Mouse (Mus musculus): Measurements from ENCODE around the gene Atp13a2. TPM values are rescaled to one million over a fixed set of nuclear protein-coding genes. Genes with fewer than 3 reads are reported as not detected.

The Atp13a2 gene
- polyA plus RNA-seq, 1 experiment from 2014 or later = 36.0 TPM

DNA sequence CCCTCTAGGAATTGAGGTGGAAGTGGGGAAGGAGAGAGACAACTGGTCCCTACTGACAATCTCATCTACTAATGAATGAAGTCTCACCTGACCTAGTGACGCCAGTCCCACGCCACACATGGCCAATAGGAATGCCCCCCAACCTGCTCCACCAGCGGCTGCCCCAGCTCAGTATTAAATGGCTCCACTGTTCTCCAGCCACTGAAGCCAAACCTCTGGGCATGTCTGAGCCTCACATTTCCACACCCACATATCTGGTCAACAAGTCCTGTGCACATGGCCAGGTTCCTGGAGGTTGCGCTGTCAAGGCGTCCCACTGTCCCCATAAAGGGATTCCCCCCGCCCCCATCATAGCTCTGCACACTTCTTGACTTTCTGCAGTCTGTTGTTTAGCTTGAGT, 2.1 kb upstream of the Atp13a2 start:
- peaks cover 33% of the 10 kb centered on the region for H3K4me1 ChIP-seq
- H3K4me3 ChIP-seq = no peak overlapping the region
- no peak for ATAC-seq (ENCODE audit: borderline replicate concordance, extremely low read depth, low FRiP score, low TSS enrichment)
- H3K9ac ChIP-seq = no peak overlapping the region
- 71% methylated on average over 6 of the region's 6 CpGs for WGBS
- H3K27me3 ChIP-seq = no peaks in the 10 kb centered on the region
- H3K27ac ChIP-seq = no peak overlapping the region
- no peaks in the 10 kb centered on the region for H3K9me3 ChIP-seq
- peaks cover under 1% of the 10 kb centered on the region; the same call in 1 of the 2 replicates for H3K36me3 ChIP-seq
- H3K4me2 ChIP-seq = no peak overlapping the region

DNA sequence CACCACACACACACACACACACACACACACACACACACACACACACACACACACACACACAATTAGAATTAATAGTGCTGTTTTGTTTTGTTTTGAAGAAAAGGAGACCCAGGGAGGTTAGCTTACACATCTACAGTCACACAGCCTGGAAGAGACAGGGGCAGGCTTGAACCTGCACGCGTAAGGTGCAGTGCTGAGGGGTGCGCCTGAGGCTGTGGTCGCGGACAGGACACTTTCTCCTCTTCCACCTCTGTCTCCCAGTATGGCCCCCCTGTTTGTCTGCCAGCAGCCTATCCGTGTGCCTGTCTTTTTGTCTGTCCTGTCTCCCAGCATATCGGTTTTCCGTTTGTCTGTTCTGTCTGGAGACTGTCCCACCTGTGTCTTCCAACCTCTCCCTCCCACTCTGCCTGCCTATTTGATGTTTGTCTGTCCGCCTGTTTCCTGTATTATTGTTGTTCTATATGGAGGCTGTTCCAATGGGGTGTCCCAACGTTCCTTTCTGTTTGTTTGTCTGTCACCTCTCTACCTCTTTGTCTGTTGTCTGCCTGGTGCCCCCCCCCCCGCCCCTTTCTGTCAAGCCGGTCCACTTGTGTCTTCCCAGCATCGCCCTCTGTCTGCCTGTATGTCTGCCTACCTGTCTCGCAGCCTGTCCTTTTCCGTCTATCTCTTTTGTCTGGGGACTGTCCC, 506 bp upstream of the Atp13a2 start:
- no peaks in the 10 kb centered on the region for H3K9me3 ChIP-seq
- WGBS = 26% methylated on average over 15 of the region's 15 CpGs
- H3K9ac ChIP-seq = peak overlapping the region; percentile 83
- H3K36me3 ChIP-seq = no peaks in the 10 kb centered on the region
- H3K4me3 ChIP-seq = peak overlapping the region; percentile 84
- peak overlapping the region; percentile 83 for H3K4me2 ChIP-seq
- no peaks in the 10 kb centered on the region for H3K27me3 ChIP-seq
- H3K4me1 ChIP-seq = peaks cover 33% of the 10 kb centered on the region
- H3K27ac ChIP-seq = no peak overlapping the region
- ATAC-seq (ENCODE audit: borderline replicate concordance, extremely low read depth, low FRiP score, low TSS enrichment) = no peak

- 22% methylated on average over 7 of the region's 7 CpGs for WGBS
- Histone ChIP-seq H3K4me3 (peak overlapping the region; percentile 84), H3K4me2 (peak overlapping the region; percentile 83)
Measured at GRCm38 (mm10) chr4:140987476-140987875, 803 bp downstream of the Atp13a2 start.

DNA sequence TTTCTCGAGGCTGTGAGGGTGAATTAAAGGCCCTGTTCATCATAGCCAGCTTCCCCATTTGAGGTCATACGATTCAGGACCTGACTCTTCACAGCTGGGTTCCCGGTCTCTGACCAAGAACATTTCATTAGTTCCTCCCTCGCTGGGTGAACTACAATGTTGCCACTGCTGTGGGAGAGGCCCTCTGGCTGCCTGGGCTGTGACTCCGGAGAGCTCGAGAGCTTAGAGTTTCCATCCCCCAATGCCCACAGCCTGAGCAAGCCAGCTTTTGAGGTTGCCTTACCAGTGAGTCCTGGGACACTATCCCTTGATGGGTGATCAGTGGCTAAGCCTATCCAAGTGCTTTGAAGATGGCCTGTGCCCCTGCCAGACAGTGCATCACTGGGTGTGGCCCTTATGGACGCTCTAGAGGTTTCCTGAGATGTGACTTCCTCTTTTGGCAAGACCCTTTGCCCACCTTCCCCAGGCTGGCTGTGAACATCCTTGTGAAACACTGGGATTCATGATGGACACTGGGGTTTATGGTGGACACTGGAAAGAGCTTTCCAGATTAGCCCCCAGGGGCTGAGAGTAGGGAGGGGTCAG, 2.1 kb downstream of the Atp13a2 start:
- H3K27ac ChIP-seq = no peak overlapping the region
- H3K4me1 ChIP-seq = peaks cover 23% of the 10 kb centered on the region
- H3K27me3 ChIP-seq = no peaks in the 10 kb centered on the region
- H3K9ac ChIP-seq = no peak overlapping the region
- WGBS = 68% methylated on average over 7 of the region's 7 CpGs
- no peak overlapping the region for H3K4me3 ChIP-seq
- H3K36me3 ChIP-seq = peaks cover 5% of the 10 kb centered on the region; the same call in 1 of the 2 replicates
- ATAC-seq (ENCODE audit: borderline replicate concordance, extremely low read depth, low FRiP score, low TSS enrichment) = no peak
- no peaks in the 10 kb centered on the region for H3K9me3 ChIP-seq
- H3K4me2 ChIP-seq = peak overlapping the region; percentile 83; the same call in 1 of the 2 replicates

More at GRCm38 (mm10) chr4:140987476-140987875, 803 bp downstream of the Atp13a2 start:
- H3K4me1 ChIP-seq = peaks cover 33% of the 10 kb centered on the region
- H3K9me3 ChIP-seq = no peaks in the 10 kb centered on the region
- peak overlapping the region; percentile 83 for H3K9ac ChIP-seq
- no peak overlapping the region for H3K27ac ChIP-seq
- ATAC-seq (ENCODE audit: borderline replicate concordance, extremely low read depth, low FRiP score, low TSS enrichment) = peak; percentile 2; the same call in 1 of the 2 replicates
- H3K36me3 ChIP-seq = no peaks in the 10 kb centered on the region
- no peaks in the 10 kb centered on the region for H3K27me3 ChIP-seq

- Histone ChIP-seq H3K27me3 (no peaks in the 10 kb centered on the region), H3K36me3 (peaks cover 10% of the 10 kb centered on the region), H3K4me3 (no peak overlapping the region), H3K9me3 (no peaks in the 10 kb centered on the region), H3K4me2 (no peak overlapping the region), H3K4me1 (peaks cover 19% of the 10 kb centered on the region), H3K9ac (no peak overlapping the region), H3K27ac (no peak overlapping the region)
- ATAC-seq (ENCODE audit: borderline replicate concordance, extremely low read depth, low FRiP score, low TSS enrichment) = no peak
- 91% methylated on average over 14 of the region's 14 CpGs for WGBS
Measured at GRCm38 (mm10) chr4:140989447-140989846, 2.8 kb downstream of the Atp13a2 start.

DNA sequence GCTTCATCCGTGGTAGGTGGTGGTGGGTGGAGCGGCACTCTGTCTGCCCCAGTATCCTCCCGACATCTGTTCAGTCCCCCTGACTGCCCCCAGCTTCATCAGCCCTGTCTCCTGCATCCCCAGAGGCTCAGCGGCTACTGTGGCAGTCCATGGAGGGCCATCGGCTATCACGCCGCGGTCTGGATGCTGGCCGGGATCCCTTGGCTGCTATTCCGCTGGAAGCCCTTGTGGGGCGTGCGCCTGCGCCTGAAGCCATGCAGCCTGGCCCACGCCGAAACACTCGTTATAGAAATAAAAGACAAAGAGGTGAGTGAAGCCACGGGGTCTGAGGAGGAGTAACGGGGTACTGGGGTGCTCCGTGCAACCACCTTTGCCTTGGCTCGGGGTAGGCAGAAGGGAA, 5.5 kb downstream of the Atp13a2 start:
- no peak for ATAC-seq (ENCODE audit: borderline replicate concordance, extremely low read depth, low FRiP score, low TSS enrichment)
- Histone ChIP-seq H3K27me3 (no peaks in the 10 kb centered on the region), H3K27ac (no peak overlapping the region), H3K4me1 (peaks cover 11% of the 10 kb centered on the region), H3K4me3 (no peak overlapping the region), H3K36me3 (peaks cover 35% of the 10 kb centered on the region), H3K9me3 (no peaks in the 10 kb centered on the region), H3K4me2 (no peak overlapping the region), H3K9ac (no peak overlapping the region)
- WGBS = 89% methylated on average over 20 of the region's 20 CpGs

DNA sequence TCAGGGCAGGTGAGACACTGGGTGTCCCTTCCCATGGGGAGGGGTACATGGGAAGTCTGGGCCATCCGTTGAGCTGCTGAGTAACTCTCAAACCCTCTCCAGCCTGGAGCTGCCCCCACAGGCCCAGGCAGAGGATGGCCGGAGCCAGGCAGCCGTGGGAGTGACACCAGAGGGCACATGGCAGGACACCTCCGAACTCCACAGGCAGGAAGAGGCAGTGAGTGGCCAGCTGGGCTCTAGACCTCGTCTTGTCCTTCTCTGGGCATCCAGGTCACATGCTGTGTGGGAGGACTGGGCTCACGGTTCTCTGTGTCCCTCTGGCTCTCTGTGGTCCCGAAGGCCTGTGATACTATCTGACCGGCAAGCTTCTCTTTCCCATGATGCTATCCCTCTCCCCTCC, 7.2 kb downstream of the Atp13a2 start:
- Histone ChIP-seq H3K4me2 (no peak overlapping the region), H3K9me3 (no peaks in the 10 kb centered on the region), H3K27ac (no peak overlapping the region), H3K4me1 (0 out of 2 replicates have a peak, but pooled peaks cover 2% of the 10 kb centered on the region), H3K9ac (no peak overlapping the region), H3K4me3 (no peak overlapping the region), H3K27me3 (no peaks in the 10 kb centered on the region), H3K36me3 (peaks cover 48% of the 10 kb centered on the region)
- 77% methylated on average over 8 of the region's 8 CpGs for WGBS
- no peak for ATAC-seq (ENCODE audit: borderline replicate concordance, extremely low read depth, low FRiP score, low TSS enrichment)

- Histone ChIP-seq H3K4me1 (no peaks in the 10 kb centered on the region), H3K27ac (no peak overlapping the region), H3K9ac (no peak overlapping the region), H3K36me3 (peaks cover 59% of the 10 kb centered on the region), H3K9me3 (no peaks in the 10 kb centered on the region), H3K4me2 (no peak overlapping the region), H3K27me3 (no peaks in the 10 kb centered on the region), H3K4me3 (no peak overlapping the region)
- 88% methylated on average over 8 of the region's 8 CpGs for WGBS
- ATAC-seq (ENCODE audit: borderline replicate concordance, extremely low read depth, low FRiP score, low TSS enrichment) = no peak
Measured at GRCm38 (mm10) chr4:140995811-140996210, 9.1 kb downstream of the Atp13a2 start.

DNA sequence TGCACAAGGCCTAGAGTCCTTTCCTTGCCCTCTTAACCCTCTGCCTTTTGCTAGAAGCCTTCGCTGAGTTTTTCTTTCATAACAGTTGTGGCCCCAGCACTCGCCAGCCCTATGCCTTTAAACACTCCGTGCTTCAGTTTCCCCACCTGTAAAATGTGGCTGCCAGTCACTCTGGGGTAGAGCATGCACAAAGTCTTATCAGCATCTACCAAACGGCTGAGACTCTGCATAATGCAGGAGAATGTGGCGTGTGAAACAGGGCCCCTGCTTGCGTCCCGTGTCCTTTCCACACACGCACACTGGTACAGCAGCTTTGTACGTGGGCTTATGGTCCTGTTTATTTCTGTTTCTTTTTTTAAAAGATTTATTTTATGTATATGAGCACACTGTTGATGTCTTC, 10.1 kb downstream of the Atp13a2 start:
- Histone ChIP-seq H3K36me3 (peaks cover 65% of the 10 kb centered on the region), H3K27me3 (no peaks in the 10 kb centered on the region), H3K4me2 (no peak overlapping the region), H3K4me3 (no peak overlapping the region), H3K4me1 (no peaks in the 10 kb centered on the region), H3K9me3 (no peaks in the 10 kb centered on the region), H3K9ac (no peak overlapping the region), H3K27ac (no peak overlapping the region)
- no peak for ATAC-seq (ENCODE audit: borderline replicate concordance, extremely low read depth, low FRiP score, low TSS enrichment)
- 93% methylated on average over 9 of the region's 9 CpGs for WGBS

DNA sequence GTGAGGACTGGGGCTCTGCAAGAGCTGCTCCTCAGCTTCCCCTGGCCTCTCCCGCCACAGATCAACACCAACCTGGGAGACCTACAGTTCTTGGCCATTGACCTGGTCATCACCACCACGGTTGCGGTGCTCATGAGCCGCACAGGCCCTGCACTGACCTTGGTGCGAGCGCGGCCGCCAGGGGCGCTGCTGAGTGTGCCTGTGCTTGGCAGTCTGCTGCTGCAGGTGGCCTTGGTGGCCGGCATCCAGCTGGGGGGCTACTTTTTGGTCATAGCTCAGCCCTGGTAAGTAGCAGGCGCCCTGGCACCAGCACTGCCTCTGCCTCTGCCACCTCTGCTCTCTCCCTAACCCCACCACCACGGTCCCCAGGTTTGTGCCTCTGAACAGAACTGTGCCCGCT, 19.3 kb downstream of the Atp13a2 start:
- Histone ChIP-seq H3K27ac (no peak overlapping the region), H3K9me3 (no peaks in the 10 kb centered on the region), H3K4me1 (peaks cover 6% of the 10 kb centered on the region; the same call in 1 of the 2 replicates), H3K36me3 (peaks cover 46% of the 10 kb centered on the region), H3K9ac (no peak overlapping the region), H3K4me3 (no peak overlapping the region), H3K27me3 (no peaks in the 10 kb centered on the region), H3K4me2 (no peak overlapping the region)
- whole genome bisulfite sequencing = 74% methylated on average over 13 of the region's 13 CpGs
- ATAC-seq (ENCODE audit: borderline replicate concordance, extremely low read depth, low FRiP score, low TSS enrichment) = no peak

GRCm38 (mm10) chr4:141008028-141008427, 21.4 kb downstream of the Atp13a2 start:
- no peaks in the 10 kb centered on the region for H3K9me3 ChIP-seq
- no peak overlapping the region for H3K9ac ChIP-seq
- peaks cover 24% of the 10 kb centered on the region for H3K4me1 ChIP-seq
- no peak for ATAC-seq (ENCODE audit: borderline replicate concordance, extremely low read depth, low FRiP score, low TSS enrichment)
- 78% methylated on average over 8 of the region's 8 CpGs for WGBS
- H3K27me3 ChIP-seq = no peaks in the 10 kb centered on the region
- no peak overlapping the region for H3K27ac ChIP-seq
- H3K4me3 ChIP-seq = no peak overlapping the region
- peaks cover 34% of the 10 kb centered on the region for H3K36me3 ChIP-seq
- no peak overlapping the region for H3K4me2 ChIP-seq

- ATAC-seq (ENCODE audit: borderline replicate concordance, extremely low read depth, low FRiP score, low TSS enrichment) = no peak
- Histone ChIP-seq H3K27me3 (no peaks in the 10 kb centered on the region), H3K4me2 (peak within 1 kb of the TSS; percentile 72), H3K4me3 (peak within 1 kb of the TSS; percentile 60), H3K27ac (peak within 1 kb of the TSS; percentile 91), H3K9me3 (no peaks in the 10 kb centered on the region), H3K36me3 (peaks cover 38% of the 10 kb centered on the region), H3K9ac (peak within 1 kb of the TSS; percentile 64), H3K4me1 (peaks cover 31% of the 10 kb centered on the region)
- WGBS = 14% methylated on average over 7 of the region's 7 CpGs
Measured at GRCm38 (mm10) chr4:141010118-141010517, 23.4 kb downstream of the Atp13a2 start, which contains the start of gene Mfap2. TSS of gene Mfap2 (plus strand) at chr4:141010418.
